Mouse (Mus musculus) testis, adult 2 months (tissue): Measurements from ENCODE around the gene Btbd11.

Experiments
- CTCF ChIP-seq: fragments of 200-500 bp; IDR thresholded peaks from 2 replicates; pipeline ENCODE4 v1.5.1; 2012; ENCODE audit warnings: low read depth, mild to moderate bottlenecking, inconsistent platforms, low read length, moderate library complexity; ENCODE audit not compliant: control insufficient read depth, insufficient read depth, insufficient replicate concordance
- POLR2A ChIP-seq: fragments of 200-500 bp; IDR thresholded peaks from 2 replicates; pipeline ENCODE4 v1.6.1; 2012; ENCODE audit warnings: low read depth, mild to moderate bottlenecking, inconsistent platforms, low read length, moderate library complexity; ENCODE audit not compliant: control insufficient read depth

- TF ChIP-seq CTCF = no peak
- TF ChIP-seq POLR2A = no peak
Observed at GRCm38 (mm10) chr10:85539510-85540120, 153.0 kb downstream of the Btbd11 start.
